Mouse (Mus musculus): ENCODE results near the gene Gm11992.

Gm11992 gene

DNA sequence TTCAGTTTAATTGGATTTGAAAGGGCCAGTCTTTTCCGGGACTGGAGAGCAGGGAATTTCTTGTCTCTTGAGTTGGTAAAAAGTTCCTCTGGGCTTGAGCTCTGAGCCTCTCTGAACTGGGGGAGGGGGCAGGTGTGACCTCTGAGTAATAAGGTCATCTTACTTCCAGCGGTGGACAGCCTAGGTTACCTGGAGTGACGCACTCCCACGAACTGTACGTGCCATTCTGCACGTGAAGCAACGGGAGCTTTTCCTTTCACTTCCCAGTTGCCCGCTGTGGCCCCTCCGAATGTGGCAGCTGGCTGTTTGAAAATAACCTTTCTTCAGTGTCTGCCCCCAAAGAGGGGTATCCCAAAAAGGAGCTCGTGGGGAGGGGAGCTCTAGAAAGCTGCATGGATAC is 67.7 kb downstream of the Gm11992 start:
- no peak for DNase-seq

DNA sequence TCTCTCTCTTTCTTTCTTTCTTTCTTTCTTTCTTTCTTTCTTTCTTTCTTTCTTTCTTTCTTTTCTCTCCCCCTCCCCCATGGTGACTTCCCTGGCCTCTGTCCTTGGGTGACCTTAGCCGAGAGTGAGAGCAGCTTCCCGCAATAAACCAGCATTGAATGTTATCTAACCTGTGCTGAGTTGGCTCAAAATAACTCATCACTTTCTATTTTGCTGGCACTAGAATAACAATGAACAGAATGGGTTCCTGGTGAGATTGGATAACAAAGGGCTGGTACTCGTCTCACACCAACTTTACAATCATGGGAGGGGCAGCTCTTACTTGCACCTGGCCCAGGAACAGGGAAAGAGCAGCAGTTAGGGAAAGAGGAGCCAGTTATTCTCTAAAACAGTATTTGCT is 68.5 kb downstream of the Gm11992 start:
- peak; percentile 18 for DNase-seq

DNA sequence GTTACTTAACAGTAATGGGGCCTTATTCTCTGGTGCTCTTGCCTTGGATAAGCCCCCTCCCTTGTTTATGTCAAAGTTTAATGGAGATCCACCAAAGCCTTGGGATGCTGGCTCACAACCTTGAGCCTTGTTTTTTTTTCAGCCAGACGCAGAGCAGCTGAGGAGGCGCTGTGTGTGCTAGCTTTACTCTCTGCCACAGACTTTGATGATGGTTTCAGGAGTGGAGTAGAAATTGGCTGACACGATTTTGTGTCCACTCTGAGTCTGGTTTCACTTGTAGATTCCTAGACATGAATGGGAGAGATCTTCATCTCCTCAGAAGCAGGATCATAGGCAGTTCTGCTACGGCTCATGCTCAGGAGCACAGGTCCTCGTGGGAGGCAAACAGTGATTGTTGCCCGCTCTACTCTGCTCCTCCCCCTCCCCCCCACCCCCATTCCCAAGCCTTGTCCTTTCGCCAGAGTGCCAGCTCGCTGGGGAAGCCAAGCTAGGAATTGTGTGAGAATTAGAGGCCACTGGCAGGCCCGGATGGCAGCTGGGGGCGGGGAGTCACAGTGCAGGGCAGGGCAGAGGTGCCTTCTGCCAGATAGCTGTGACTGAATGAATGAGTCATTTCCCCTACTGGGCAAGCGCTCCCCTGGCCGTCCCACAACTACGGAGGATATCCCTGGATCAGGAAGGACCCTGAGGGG is 69.1 kb downstream of the Gm11992 start:
- peak; percentile 81 for DNase-seq

DNA sequence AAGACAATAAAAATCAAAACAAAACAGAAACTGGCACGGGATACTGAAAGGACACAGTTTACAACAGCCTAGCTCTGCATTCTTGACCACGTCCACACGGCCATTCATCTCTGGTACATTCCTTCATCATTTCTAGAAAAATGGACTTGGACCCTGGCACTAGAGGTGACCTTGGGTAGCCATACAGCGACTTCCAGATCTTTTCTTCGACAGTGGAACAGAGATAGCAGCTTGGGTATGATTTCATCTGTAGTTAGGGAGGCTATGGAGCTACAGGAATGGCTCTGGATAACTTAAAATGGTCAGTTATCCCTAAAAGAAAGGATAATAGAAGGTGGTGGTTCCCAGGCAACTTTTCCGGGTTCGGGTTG is 69.6 kb downstream of the Gm11992 start, which contains the start of gene Upp1:
Gene Upp1 (plus strand): TSS at position 54 of the 371 bp plus-strand sequence.
- no peak for DNase-seq

DNA sequence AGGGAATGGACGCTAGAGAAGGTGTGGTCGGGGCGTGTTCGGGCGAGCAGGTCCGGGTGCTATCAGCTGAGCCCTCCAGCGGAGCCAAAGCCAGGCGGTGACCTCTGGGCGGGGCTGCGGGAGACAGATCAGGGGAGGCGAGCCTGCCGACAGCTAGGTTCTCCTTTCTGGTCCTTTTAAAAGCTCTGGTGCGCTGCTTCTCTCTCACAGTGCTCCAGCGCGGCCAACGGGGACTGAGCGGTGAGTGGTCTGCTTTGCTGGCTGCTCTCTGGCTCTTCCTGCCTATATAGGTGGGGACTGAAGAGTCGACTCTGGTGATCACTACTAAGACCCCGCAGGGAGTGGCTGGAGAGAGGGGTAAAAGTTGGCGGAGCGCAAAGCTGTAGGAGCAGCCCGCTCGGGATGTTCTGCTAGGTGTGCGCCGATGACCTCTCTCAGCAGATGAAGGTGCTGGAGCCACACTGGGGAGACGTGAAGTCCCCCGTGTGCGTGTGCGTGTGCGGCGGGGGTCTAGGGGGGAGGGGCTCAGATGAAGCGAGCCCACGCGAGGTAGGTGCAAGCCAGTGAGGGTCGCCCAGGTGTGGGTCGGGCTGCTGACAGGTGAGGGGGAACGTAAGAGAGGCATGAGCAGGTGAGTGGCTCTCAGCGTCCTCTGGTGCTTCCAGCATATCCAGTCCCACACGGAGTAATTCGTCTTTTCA is 70.2 kb downstream of the Gm11992 start:
- peak; percentile 59 for DNase-seq
